Mouse (Mus musculus) spleen, postnatal 10 days (tissue): ENCODE data around the gene Mpp5.

Experiments
- DNase-seq, 2 experiments: peaks; one replicate each; pipeline ENCODE4 v3.0.0; 2021 to 2022; ENCODE audit warnings: low spot score in 2 of 2

Gene Mpp5

GRCm38 (mm10) chr12:78842429-78842828 is 93.7 kb downstream of the Mpp5 start:
- DNase-seq: no peak

- no peak for DNase-seq
These were observed 99.5 kb downstream of the Mpp5 start for GRCm38 (mm10) chr12:78848246-78848645.

- no peak for DNase-seq
These were observed 112.3 kb downstream of the Mpp5 start for GRCm38 (mm10) chr12:78860921-78861495.

- peak; percentile 90 to 96 for DNase-seq
These were observed 113.0 kb downstream of the Mpp5 start, which contains the start of the genes Atp6v1d and Eif2s1 for GRCm38 (mm10) chr12:78861496-78862253. Atp6v1d (minus strand) TSS chr12:78861638. Eif2s1 (plus strand) TSS chr12:78861819.

- DNase-seq: no peak
These were observed 113.6 kb downstream of the Mpp5 start for GRCm38 (mm10) chr12:78862254-78862730.

GRCm38 (mm10) chr12:78865434-78865833 is 116.7 kb downstream of the Mpp5 start:
- DNase-seq: peak; percentile 50 to 75

- no peak for DNase-seq
These were observed 119.4 kb downstream of the Mpp5 start for GRCm38 (mm10) chr12:78868115-78868514.

- no peak for DNase-seq
These were observed 125.9 kb downstream of the Mpp5 start for GRCm38 (mm10) chr12:78874581-78874980.

- DNase-seq: peak in 1 of 2 experiments; percentile 1
These were observed 141.4 kb downstream of the Mpp5 start for GRCm38 (mm10) chr12:78890062-78890461.
